In the genomic region with DNA sequence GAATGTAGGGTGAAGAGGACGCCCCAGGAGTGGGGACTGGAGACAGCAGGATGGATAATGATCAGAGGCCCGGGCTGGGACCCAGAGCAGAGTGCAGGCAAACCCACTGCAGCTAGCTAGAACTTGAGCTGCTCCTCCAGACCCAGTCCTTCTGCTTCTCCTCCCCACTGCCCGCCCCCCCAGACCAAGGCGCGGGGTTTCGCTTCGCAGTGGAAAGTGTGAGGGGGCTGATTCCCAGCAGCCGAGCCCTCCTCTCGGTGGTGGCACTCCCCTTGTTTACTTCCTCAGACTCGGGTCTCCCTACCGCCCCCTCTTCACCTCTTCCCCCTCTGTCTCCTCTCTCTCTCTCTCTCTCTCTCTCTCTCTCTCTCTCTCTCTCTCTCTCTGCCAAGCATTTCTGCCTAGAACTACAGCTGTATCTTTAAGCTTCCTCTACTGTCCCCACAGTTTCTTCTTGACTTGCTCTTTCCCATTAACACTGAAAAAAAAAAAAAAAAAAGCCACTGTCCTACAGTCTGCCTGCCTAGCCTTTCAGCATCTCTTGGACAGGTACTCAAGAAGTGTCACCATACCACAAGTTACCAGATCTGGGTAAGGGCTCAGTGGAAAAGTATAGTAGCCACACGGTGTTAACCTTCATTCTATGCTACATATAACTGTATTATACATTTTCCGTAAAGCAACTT, we compare ENCODE assay signal across 8 mouse cellular contexts. TPM values are rescaled to one million over a fixed set of nuclear protein-coding genes. Genes with fewer than 3 reads are reported as not detected.
A peak's percentile ranks its signal among the peaks of the same experiment; 100 is the strongest.
DNase-seq lines count a peak whose midpoint lies in the region; ATAC-seq and TF ChIP-seq lines count a peak whose summit lies in the region.

TSS of gene Lag3 (minus strand) at position 173 of the 686 bp plus-strand sequence.

- no peak within 1 kb of the TSS for H3K4me3 ChIP-seq in lung, embryonic 16.5 days (ENCODE audit: low read length)
- no peak within 1 kb of the TSS for H3K4me3 ChIP-seq in intestine, embryonic 15.5 days (replicated peaks)
- no peak within 1 kb of the TSS for H3K4me3 ChIP-seq in stomach, postnatal 0 days (ENCODE audit: low read depth, low read length)

- peak within 1 kb of the TSS; percentile 37; the same call in 1 of the 2 replicates for H3K4me2 ChIP-seq in lung, embryonic 16.5 days (ENCODE audit: low read depth, low read length)
- H3K4me2 ChIP-seq in intestine, embryonic 15.5 days (replicated peaks) = peak within 1 kb of the TSS; percentile 34
- 0 out of 2 replicates have a peak within 1 kb of the TSS, but pooled peaks have one; percentile 14 for H3K4me2 ChIP-seq in stomach, postnatal 0 days (replicated peaks; ENCODE audit: low read depth)

- peak within 1 kb of the TSS; percentile 31; the same call in 1 of the 2 replicates for H3K9ac ChIP-seq in lung, embryonic 16.5 days (ENCODE audit: low read length)
- no peak within 1 kb of the TSS for H3K9ac ChIP-seq in intestine, embryonic 15.5 days
- H3K9ac ChIP-seq in stomach, postnatal 0 days (ENCODE audit: low read length) = no peak within 1 kb of the TSS

- TF ChIP-seq EP300 in stomach, postnatal 0 days (optimal IDR thresholded peaks at IDR 0.05) = no peak

- no peaks in the 10 kb centered on the region for H3K9me3 ChIP-seq in lung, embryonic 16.5 days (ENCODE audit: control insufficient read depth, low read length)
- H3K9me3 ChIP-seq in intestine, embryonic 15.5 days = no peaks in the 10 kb centered on the region
- H3K9me3 ChIP-seq in stomach, postnatal 0 days (ENCODE audit: control insufficient read depth, low read length) = no peaks in the 10 kb centered on the region

- H3K27ac ChIP-seq in lung, embryonic 16.5 days (ENCODE audit: low read length) = no peak within 1 kb of the TSS
- H3K27ac ChIP-seq in intestine, embryonic 15.5 days = no peak within 1 kb of the TSS
- no peak within 1 kb of the TSS; the same call in 1 of the 2 replicates for H3K27ac ChIP-seq in stomach, postnatal 0 days (replicated peaks)

- DNase-seq in cerebellum, adult 9-11 months = peak; percentile 11
- DNase-seq in cerebellum, postnatal 36 days = no peak
- no peak for DNase-seq in lung, postnatal 25 days (ENCODE audit: low spot score)
- peak; percentile 23 for DNase-seq in stomach, postnatal 0 days (ENCODE audit: low spot score)
- DNase-seq in retina, embryonic 14.5 days (ENCODE audit: low spot score) = no peak
- DNase-seq in cerebellum, adult 9-10 months = no peak

- peaks cover 7% of the 10 kb centered on the region; the same call in 1 of the 2 replicates for H3K27me3 ChIP-seq in lung, embryonic 16.5 days (ENCODE audit: control insufficient read depth, insufficient read depth, low read depth, low read length)
- H3K27me3 ChIP-seq in intestine, embryonic 15.5 days (replicated peaks) = 0 out of 2 replicates have a peak, but pooled peaks cover 6% of the 10 kb centered on the region
- H3K27me3 ChIP-seq in stomach, postnatal 0 days (ENCODE audit: control insufficient read depth, insufficient read depth, low read length) = no peaks in the 10 kb centered on the region

- H3K4me1 ChIP-seq in lung, embryonic 16.5 days (replicated peaks; ENCODE audit: control insufficient read depth, insufficient read depth, low read length) = peaks cover 22% of the 10 kb centered on the region
- H3K4me1 ChIP-seq in intestine, embryonic 15.5 days (replicated peaks) = peaks cover 38% of the 10 kb centered on the region
- peaks cover 18% of the 10 kb centered on the region for H3K4me1 ChIP-seq in stomach, postnatal 0 days (replicated peaks; ENCODE audit: control insufficient read depth, insufficient read depth)

- 16% methylated on average over 12 of the region's 13 CpGs for WGBS in lung, embryonic 16.5 days
- WGBS in intestine, embryonic 15.5 days = 26% methylated on average over 13 of the region's 13 CpGs
- 19% methylated on average over 8 of the region's 13 CpGs for WGBS in stomach, postnatal 0 days

- peak; percentile 18; the same call in 1 of the 2 replicates for ATAC-seq in lung, embryonic 16.5 days (ENCODE audit: low read depth)
- no peak for ATAC-seq in intestine, embryonic 15.5 days
- ATAC-seq in stomach, postnatal 0 days (ENCODE audit: low FRiP score, low TSS enrichment) = no peak

- no peak for TF ChIP-seq CTCF in stomach, postnatal 0 days (IDR thresholded peaks at IDR 0.05; ENCODE audit: low read depth)

- H3K36me3 ChIP-seq in lung, embryonic 16.5 days (ENCODE audit: control insufficient read depth, insufficient read depth, low read length) = peaks cover 22% of the 10 kb centered on the region
- H3K36me3 ChIP-seq in intestine, embryonic 15.5 days = peaks cover 13% of the 10 kb centered on the region
- H3K36me3 ChIP-seq in stomach, postnatal 0 days (ENCODE audit: control insufficient read depth, insufficient read depth, low read length) = peaks cover 13% of the 10 kb centered on the region

RNA-seq across cellular contexts. Expression of gene Lag3, which starts in this region (rescaled TPM):
- 1.2 TPM in 2 replicates for polyA plus RNA-seq in lung, embryonic 16.5 days (2015; fragmentation: Nextera tagmentation; extraction: Ambion mirVana)
- 2.2 and 2.9 TPM in 2 replicates for polyA plus RNA-seq in intestine, embryonic 15.5 days (2015; fragmentation: Nextera tagmentation; extraction: Ambion mirVana)
- polyA plus RNA-seq in stomach, postnatal 0 days (2015; fragmentation: Nextera tagmentation; extraction: Ambion mirVana) = 0.93 and 1.4 TPM in 2 replicates

Comparison
In these comparisons a context has a peak if more than half of its experiments do, and no peak if none do; other contexts are left out.
1. DNase-seq: peak in cerebellum, adult 9-11 months (single experiment) and stomach, postnatal 0 days (single experiment); none in cerebellum, postnatal 36 days (0 of 2), lung, postnatal 25 days (single experiment), retina, embryonic 14.5 days (single experiment) and cerebellum, adult 9-10 months (single experiment).
2. Peak in every context shown above with its lines, with median percentiles within 50 percentile points of each other: H3K4me2 ChIP-seq.